Mouse (Mus musculus) liver, embryonic 15.5 days (tissue): ENCODE measurements at regions not wholly inside any gene's neighbourhood (a gene's known extent, or its start where the extent isn't known, plus 50 kb on each side); places are given as distances from the start of the nearest gene placed in this dataset.

Experiments used
- ATAC-seq: fragments of 200-750 bp; cut with Nextera tagmentation; 2 replicates; pipeline ENCODE4 v1.8.0; 2017; ENCODE audit warnings: moderate number of reproducible peaks, mild to moderate bottlenecking, moderate library complexity; ENCODE audit not compliant: insufficient read depth
- H3K27ac ChIP-seq: fragments of 300-500 bp; sonication (generic); replicated peaks from 2 replicates; pipeline ENCODE4 v1.5.1; 2015; ENCODE audit warnings: mild to moderate bottlenecking, inconsistent platforms
- H3K27me3 ChIP-seq: fragments of 300-500 bp; sonication (generic); 2 replicates; pipeline ENCODE4 v1.6.1; 2015; ENCODE audit warnings: mild to moderate bottlenecking, inconsistent platforms
- H3K36me3 ChIP-seq: fragments of 300-500 bp; sonication (generic); replicated peaks from 2 replicates; pipeline ENCODE4 v1.6.1; 2015; ENCODE audit warnings: moderate library complexity, mild to moderate bottlenecking, inconsistent platforms
- H3K4me1 ChIP-seq: fragments of 300-500 bp; sonication (generic); replicated peaks from 2 replicates; pipeline ENCODE4 v1.6.1; 2015; ENCODE audit warnings: inconsistent platforms
- H3K4me2 ChIP-seq: fragments of 300-500 bp; sonication (generic); 2 replicates; pipeline ENCODE4 v1.6.1; 2015; ENCODE audit warnings: moderate library complexity, mild to moderate bottlenecking, inconsistent platforms
- H3K4me3 ChIP-seq: fragments of 300-500 bp; sonication (generic); replicated peaks from 2 replicates; pipeline ENCODE4 v1.5.1; 2015; ENCODE audit warnings: mild to moderate bottlenecking, inconsistent platforms
- H3K9ac ChIP-seq: fragments of 300-500 bp; sonication (generic); 2 replicates; pipeline ENCODE4 v1.6.1; 2015; ENCODE audit warnings: moderate library complexity, mild to moderate bottlenecking, inconsistent platforms
- H3K9me3 ChIP-seq: fragments of 300-500 bp; sonication (generic); replicated peaks from 2 replicates; pipeline ENCODE4 v1.6.1; 2016; ENCODE audit warnings: inconsistent platforms
- WGBS: fragments of 180-500 bp; shearing (Covaris S2); methylation state at CpG from one replicate; pipeline ENCODE4 v1.1.7; 2015; ENCODE audit warnings: mixed read lengths; ENCODE audit not compliant: insufficient replicate concordance; 5-methylcytosine and 5-hydroxymethylcytosine counted together

DNA sequence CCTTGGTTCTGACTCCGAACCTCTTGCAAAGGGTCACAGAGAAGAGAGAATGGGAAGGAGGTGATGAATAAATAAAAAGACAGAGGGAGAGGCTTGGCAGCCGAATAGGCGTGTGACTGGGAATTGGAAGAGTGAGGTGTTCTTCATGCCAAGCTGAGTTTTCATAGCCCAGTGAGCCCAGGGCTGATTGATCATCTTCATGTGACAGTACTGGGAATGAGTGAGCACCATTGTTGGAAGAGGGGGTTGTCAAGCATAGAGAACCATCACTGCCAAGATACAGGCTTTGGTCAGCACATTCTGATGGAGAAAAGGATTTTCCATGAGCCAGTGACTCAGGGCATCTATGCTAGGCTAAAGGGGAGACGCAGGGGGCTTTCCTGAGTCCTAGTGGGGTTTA lies 163.0 kb downstream of the Slc30a10 start:
- Histone ChIP-seq H3K27me3 (no peaks in the 10 kb centered on the region), H3K4me3 (no peak overlapping the region), H3K9me3 (no peaks in the 10 kb centered on the region), H3K4me2 (no peak overlapping the region), H3K36me3 (no peaks in the 10 kb centered on the region), H3K27ac (no peak overlapping the region), H3K4me1 (no peaks in the 10 kb centered on the region), H3K9ac (no peak overlapping the region)
- no peak for ATAC-seq
- 55% methylated on average over 4 of the region's 4 CpGs for WGBS

DNA sequence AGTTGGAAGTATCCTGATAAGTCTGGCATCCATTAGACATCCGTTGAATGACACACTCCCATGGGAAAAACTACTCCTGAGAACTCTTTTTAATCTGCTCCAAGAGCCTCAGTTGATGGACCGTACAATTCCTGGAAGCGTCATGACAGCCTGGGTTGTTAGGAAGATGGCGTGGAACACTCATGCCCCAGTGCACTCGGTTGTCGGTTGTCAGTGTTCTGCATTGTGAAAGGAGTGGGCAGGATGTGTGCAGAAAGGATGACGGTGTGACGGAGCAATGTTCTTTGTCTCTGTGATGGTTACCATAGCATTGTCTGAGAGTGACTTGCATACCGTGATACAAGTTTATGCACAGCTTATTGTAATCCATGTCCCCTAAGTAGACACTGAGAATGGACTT lies 164.4 kb downstream of the Slc30a10 start:
- H3K27ac ChIP-seq, result no peak overlapping the region
- no peaks in the 10 kb centered on the region for H3K36me3 ChIP-seq
- H3K4me2 ChIP-seq, result no peak overlapping the region
- no peak overlapping the region for H3K9ac ChIP-seq
- H3K4me3 ChIP-seq, result no peak overlapping the region
- H3K9me3 ChIP-seq, result no peaks in the 10 kb centered on the region
- ATAC-seq, result no peak
- no peaks in the 10 kb centered on the region for H3K4me1 ChIP-seq
- no peaks in the 10 kb centered on the region for H3K27me3 ChIP-seq
- 67% methylated on average over 9 of the region's 9 CpGs for WGBS

DNA sequence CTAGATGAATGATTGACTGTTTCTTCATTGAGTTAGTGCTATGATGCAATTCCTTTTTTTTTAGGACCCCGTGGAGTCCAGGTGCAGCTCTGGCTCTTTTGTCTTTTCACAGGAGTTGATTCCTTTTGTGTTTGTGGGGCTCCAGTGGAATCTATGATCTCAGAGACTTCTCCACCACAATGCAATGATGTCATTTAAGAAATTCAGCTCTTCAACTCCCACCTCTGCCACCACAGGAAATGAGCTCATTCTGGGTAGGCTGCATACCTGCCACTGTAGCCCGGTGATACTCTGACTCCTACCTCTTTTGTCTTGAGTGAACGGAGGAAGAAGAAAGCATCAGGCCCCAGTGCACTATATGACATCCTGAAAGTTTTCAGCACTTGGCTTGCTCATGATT lies 173.8 kb downstream of the Slc30a10 start:
- no peaks in the 10 kb centered on the region for H3K27me3 ChIP-seq
- no peak for ATAC-seq
- no peaks in the 10 kb centered on the region for H3K9me3 ChIP-seq
- no peak overlapping the region for H3K9ac ChIP-seq
- 29% methylated on average over 3 of the region's 3 CpGs for WGBS
- no peak overlapping the region for H3K4me2 ChIP-seq
- no peak overlapping the region for H3K27ac ChIP-seq
- no peaks in the 10 kb centered on the region for H3K4me1 ChIP-seq
- no peak overlapping the region for H3K4me3 ChIP-seq
- no peaks in the 10 kb centered on the region for H3K36me3 ChIP-seq

DNA sequence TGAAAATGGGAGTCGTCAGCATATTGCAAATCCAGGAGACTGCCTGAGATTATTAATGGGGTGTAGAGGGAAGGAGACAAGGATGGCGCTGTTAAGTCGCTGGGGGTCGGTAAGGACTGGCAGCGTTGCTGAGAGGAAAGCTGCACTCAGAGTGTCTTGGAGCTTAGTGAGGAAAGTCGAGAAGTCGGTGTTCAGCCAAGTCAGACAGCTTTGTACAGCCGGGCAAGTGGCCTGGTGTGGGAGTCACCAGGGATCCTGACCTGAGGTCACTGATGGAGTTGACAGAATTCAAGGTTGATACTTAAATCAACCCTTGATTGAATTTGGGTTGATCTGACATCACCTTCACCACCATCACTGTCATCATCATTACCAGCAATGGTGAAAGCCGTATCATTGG lies 175.3 kb downstream of the Slc30a10 start:
- no peak overlapping the region for H3K4me3 ChIP-seq
- H3K4me2 ChIP-seq, result no peak overlapping the region
- H3K9me3 ChIP-seq, result no peaks in the 10 kb centered on the region
- no peaks in the 10 kb centered on the region for H3K27me3 ChIP-seq
- H3K4me1 ChIP-seq, result no peaks in the 10 kb centered on the region
- no peak overlapping the region for H3K27ac ChIP-seq
- ATAC-seq, result no peak
- H3K9ac ChIP-seq, result no peak overlapping the region
- H3K36me3 ChIP-seq, result no peaks in the 10 kb centered on the region
- WGBS, result 72% methylated on average over 9 of the region's 9 CpGs

DNA sequence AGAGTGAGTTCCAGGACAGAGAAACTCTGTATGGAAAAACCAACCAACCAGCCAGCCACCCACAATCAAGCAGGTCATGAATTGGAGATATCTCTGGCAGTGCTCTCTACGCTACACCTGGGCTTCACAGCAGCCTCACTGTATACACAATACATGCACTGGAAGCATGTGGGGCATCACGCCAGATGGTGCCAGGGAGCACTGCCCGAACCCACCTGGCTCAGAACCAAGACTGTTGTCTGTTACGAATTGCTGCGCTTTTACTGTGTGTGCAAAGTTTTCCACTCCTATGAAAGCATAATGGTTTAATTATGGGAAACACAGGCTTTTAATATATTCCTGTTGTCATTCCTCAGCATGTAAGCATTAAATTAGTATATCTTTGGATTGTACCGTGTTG lies 184.0 kb downstream of the Slc30a10 start:
- Histone ChIP-seq H3K4me1 (no peaks in the 10 kb centered on the region), H3K4me2 (no peak overlapping the region), H3K27ac (no peak overlapping the region), H3K36me3 (no peaks in the 10 kb centered on the region), H3K4me3 (no peak overlapping the region), H3K27me3 (no peaks in the 10 kb centered on the region), H3K9me3 (no peaks in the 10 kb centered on the region), H3K9ac (no peak overlapping the region)
- ATAC-seq, result no peak
- WGBS, result 70% methylated on average over 6 of the region's 6 CpGs

DNA sequence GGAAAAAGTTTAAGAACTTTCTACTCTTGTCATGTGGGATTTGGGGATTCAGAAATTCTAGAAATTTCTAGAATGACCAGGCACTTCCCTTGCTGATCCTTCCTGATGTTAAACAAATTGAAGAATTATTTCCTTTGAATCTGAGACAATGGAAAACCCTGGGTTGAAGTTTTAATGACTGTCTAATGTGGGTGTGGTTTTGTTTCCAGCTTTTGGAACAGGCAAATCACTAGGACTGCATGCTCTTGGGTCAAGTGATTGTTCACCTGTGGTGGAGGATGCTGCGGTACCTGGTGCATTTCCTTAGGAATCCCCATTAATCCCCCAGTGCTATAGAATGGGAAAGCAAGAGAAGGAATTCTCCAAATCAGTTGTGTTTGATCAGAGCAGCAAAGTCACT lies 184.8 kb downstream of the Slc30a10 start:
- Histone ChIP-seq H3K9ac (no peak overlapping the region), H3K36me3 (no peaks in the 10 kb centered on the region), H3K9me3 (no peaks in the 10 kb centered on the region), H3K27ac (no peak overlapping the region), H3K4me1 (no peaks in the 10 kb centered on the region), H3K4me2 (no peak overlapping the region), H3K27me3 (no peaks in the 10 kb centered on the region), H3K4me3 (no peak overlapping the region)
- no peak for ATAC-seq
- 58% methylated on average over 1 of the region's 1 CpGs for WGBS

DNA sequence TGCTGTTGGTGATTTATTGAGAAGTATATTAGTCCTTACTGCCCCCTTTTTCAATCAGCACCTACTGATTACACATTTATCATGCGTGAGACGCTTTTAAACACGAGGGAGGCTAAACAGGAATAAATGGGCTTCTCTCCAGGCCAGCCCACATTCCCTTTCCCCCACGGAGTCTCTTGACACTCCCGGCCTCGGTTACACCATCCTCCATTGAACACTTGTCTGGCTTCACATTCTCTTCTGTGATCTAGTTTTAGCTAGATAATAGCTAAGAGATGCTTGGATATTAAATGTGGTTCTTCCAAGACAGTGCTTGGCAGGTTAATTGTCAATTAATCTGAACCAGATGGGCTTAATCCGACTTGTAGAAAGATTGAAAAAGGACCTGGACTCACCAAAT lies 189.4 kb downstream of the Slc30a10 start:
- ATAC-seq, result no peak
- 58% methylated on average over 7 of the region's 7 CpGs for WGBS

DNA sequence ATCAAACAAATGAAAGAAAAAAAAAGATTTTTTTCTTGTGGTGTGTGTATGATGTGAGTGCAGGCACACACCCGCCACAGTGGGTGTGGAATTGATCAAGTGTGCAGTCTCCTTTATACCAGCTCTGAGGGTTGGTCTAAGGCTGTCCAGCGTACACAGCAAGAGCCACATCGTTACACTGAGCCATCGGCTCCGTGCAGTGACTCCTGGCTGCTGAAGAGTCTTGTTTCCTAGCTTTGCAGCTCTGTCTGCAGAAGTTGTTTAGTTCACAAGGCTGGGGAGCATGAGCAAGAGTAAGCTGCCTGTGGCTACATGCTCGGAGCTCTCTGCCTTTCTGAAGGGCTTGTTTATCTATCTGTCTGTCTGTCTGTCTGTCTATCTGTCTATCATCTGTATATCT lies 193.5 kb downstream of the Slc30a10 start:
- WGBS, result 69% methylated on average over 6 of the region's 6 CpGs
- Histone ChIP-seq H3K9me3 (no peaks in the 10 kb centered on the region), H3K27ac (no peak overlapping the region), H3K9ac (no peak overlapping the region), H3K27me3 (no peaks in the 10 kb centered on the region), H3K4me2 (no peak overlapping the region), H3K36me3 (no peaks in the 10 kb centered on the region), H3K4me3 (no peak overlapping the region), H3K4me1 (no peaks in the 10 kb centered on the region)
- ATAC-seq, result no peak

More for the DNA sequence above, 189.4 kb downstream of the Slc30a10 start:
- H3K27me3 ChIP-seq, result no peaks in the 10 kb centered on the region
- H3K4me2 ChIP-seq, result no peak overlapping the region
- H3K27ac ChIP-seq, result no peak overlapping the region
- no peaks in the 10 kb centered on the region for H3K4me1 ChIP-seq
- no peaks in the 10 kb centered on the region for H3K9me3 ChIP-seq
- H3K4me3 ChIP-seq, result no peak overlapping the region
- no peak overlapping the region for H3K9ac ChIP-seq
- H3K36me3 ChIP-seq, result no peaks in the 10 kb centered on the region

DNA sequence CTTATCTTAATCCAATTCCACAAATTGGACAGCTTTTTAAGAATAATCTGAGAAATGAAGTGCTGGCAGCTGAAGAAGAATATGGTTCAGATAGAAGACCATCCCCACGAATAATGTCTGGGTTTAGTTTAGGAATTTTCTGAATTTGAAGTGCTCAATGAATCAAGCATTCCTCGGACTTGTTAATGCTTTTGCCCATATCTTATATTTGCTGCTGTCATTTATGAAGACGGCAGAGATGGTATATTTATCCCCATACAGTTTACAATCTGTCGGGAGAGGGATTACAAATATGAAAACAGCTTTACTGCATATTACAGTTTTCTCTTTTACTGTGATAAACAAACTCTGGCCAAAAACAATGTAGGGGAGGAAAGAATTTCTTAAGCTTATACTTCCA lies 194.3 kb downstream of the Slc30a10 start:
- no peaks in the 10 kb centered on the region for H3K27me3 ChIP-seq
- no peaks in the 10 kb centered on the region for H3K9me3 ChIP-seq
- H3K4me1 ChIP-seq, result no peaks in the 10 kb centered on the region
- no peaks in the 10 kb centered on the region for H3K36me3 ChIP-seq
- H3K4me2 ChIP-seq, result no peak overlapping the region
- H3K9ac ChIP-seq, result no peak overlapping the region
- no peak overlapping the region for H3K4me3 ChIP-seq
- H3K27ac ChIP-seq, result no peak overlapping the region
- ATAC-seq, result no peak
- 63% methylated on average over 4 of the region's 4 CpGs for WGBS

DNA sequence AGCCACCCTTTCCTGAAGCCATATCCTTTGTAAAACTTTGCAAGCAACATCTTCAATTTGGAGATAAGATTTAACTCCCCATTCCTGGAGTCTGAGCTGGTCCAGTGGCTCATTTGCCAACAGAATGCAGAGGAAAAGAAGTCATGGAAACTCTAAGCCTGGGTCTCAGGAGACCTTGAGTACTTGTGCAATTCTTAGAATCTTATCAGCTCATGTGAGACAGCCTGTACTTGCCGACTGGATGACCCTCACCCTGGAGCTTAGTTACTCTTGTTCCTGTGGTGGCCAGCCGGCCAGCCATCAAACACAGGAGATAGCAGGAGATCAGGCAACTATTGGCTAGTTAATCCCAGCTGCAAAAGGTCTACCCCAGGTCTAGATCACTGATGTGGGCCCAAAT lies 196.3 kb downstream of the Slc30a10 start:
- no peaks in the 10 kb centered on the region for H3K4me1 ChIP-seq
- no peaks in the 10 kb centered on the region for H3K36me3 ChIP-seq
- H3K4me2 ChIP-seq, result no peak overlapping the region
- no peaks in the 10 kb centered on the region for H3K27me3 ChIP-seq
- no peak overlapping the region for H3K9ac ChIP-seq
- H3K9me3 ChIP-seq, result no peaks in the 10 kb centered on the region
- H3K4me3 ChIP-seq, result no peak overlapping the region
- 39% methylated on average over 2 of the region's 2 CpGs for WGBS
- no peak for ATAC-seq
- H3K27ac ChIP-seq, result no peak overlapping the region

DNA sequence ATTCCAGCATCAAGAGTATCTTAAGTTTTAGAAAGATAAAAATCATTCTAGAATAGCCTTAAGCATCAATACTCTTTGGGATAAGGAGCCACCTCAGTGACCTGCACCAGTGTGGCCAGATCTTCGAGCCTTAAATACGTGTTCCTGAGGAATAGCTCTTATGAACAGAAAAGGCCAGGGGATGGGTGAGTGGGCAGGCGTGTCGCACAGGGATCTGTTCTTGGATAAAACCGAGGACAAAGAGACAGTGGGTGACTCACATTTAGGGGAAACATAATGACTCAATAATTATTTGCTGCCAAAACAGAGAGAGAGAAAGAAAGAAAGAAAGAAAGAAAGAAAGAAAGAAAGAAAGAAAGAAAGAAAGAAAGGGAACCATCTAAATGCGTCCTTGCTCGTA lies 200.4 kb downstream of the Slc30a10 start:
- Histone ChIP-seq H3K4me2 (no peak overlapping the region), H3K9ac (no peak overlapping the region), H3K27me3 (no peaks in the 10 kb centered on the region), H3K27ac (no peak overlapping the region), H3K36me3 (no peaks in the 10 kb centered on the region), H3K4me1 (no peaks in the 10 kb centered on the region), H3K9me3 (no peaks in the 10 kb centered on the region), H3K4me3 (no peak overlapping the region)
- 75% methylated on average over 7 of the region's 7 CpGs for WGBS
- no peak for ATAC-seq

DNA sequence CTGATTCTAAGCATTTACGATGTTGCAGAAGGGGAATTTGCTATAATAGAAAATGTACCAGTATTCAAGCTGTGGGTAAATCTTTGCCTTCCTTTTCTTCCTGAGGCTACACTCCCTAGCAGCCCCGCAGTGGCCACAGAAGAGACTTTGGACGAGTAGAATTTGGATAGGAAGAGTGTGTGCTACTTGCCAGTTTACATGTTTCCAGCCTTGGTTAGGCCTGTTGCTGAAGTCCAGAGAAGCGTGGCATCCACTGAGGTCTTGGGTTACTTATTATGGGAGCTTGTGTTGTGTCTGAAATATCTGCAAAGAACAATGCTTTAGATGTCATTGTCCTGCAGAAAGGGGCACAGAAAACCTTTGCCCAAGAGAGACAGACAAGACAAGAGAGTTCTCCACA lies 200.8 kb downstream of the Slc30a10 start:
- H3K4me1 ChIP-seq, result no peaks in the 10 kb centered on the region
- no peaks in the 10 kb centered on the region for H3K36me3 ChIP-seq
- no peak overlapping the region for H3K4me2 ChIP-seq
- ATAC-seq, result no peak
- H3K27ac ChIP-seq, result no peak overlapping the region
- H3K9ac ChIP-seq, result no peak overlapping the region
- 60% methylated on average over 4 of the region's 4 CpGs for WGBS
- H3K4me3 ChIP-seq, result no peak overlapping the region
- no peaks in the 10 kb centered on the region for H3K9me3 ChIP-seq
- H3K27me3 ChIP-seq, result no peaks in the 10 kb centered on the region
